Mouse (Mus musculus): ENCODE results near the gene Sema4d.
A peak's percentile ranks its signal among the peaks of the same experiment; 100 is the strongest.

Gene Sema4d

GRCm38 (mm10) chr13:51777738-51778274 is 15.7 kb downstream of the Sema4d start:
- DNase-seq: no peak

- DNase-seq: peak; percentile 89 to 92
Observed at GRCm38 (mm10) chr13:51777048-51777737, 16.4 kb downstream of the Sema4d start.

- no peak for DNase-seq
Observed at GRCm38 (mm10) chr13:51776160-51776737, 17.3 kb downstream of the Sema4d start.

DNA sequence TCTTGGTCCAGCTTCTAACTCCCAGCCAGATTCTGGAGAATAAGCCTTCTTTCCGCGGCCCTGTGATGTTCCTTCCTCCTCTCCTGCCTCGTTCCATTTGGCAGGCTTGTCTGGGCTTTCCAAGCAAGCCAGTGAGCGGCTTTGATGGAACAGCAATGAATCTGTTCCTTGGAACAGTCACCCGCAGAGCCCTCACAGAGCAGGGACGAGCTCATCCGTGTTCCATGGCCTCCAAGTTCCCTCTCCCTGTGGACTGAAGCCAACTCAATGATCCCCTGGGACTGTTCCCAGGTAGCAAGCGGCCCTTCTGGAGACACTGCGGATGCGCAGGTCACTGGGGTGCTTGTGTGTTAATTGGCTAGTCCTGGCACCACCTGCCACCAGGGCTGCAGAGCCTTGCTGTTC is 21.7 kb downstream of the Sema4d start:
- DNase-seq: peak; percentile 75 to 77

DNA sequence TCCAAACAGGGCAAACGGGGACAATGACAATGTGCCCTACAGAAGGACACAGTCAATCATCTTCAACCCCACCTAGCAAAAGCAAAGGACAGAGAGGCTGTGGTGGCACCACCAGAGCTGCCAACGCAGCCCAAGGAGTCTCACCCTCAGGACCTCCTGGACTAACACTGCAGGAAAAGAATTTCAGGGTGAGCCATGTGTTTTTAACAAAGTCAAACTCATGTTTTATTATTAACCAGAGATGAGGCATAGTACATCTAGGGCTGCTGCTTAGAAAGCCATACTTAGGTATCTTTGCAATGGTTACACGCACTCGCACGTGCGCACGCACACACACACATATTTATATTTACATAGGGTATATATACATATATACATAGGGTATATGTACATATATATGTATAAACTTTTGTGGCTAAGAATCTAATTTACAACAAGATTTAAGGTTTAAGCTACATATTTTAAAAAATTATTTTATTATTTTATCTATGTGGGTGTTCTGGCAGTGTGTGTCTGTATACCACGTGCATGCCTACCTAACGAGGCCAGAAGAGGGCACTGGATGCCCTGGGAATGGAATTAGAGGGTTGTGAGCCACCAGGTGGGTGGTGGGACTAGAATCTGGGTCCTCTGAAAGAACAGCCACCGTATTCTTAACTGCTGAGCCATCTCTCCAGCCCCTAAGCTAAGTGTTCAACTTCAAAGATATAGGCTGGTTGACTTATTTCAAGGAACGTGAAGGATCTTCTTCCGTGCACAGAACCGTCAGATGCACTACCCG is 22.7 kb downstream of the Sema4d start:
- DNase-seq: no peak

GRCm38 (mm10) chr13:51767991-51768761 is 25.4 kb downstream of the Sema4d start:
- no peak for DNase-seq

GRCm38 (mm10) chr13:51767513-51767912 is 26.0 kb downstream of the Sema4d start:
- DNase-seq: no peak

- DNase-seq: no peak
Observed at GRCm38 (mm10) chr13:51766756-51767155, 26.8 kb downstream of the Sema4d start.

DNA sequence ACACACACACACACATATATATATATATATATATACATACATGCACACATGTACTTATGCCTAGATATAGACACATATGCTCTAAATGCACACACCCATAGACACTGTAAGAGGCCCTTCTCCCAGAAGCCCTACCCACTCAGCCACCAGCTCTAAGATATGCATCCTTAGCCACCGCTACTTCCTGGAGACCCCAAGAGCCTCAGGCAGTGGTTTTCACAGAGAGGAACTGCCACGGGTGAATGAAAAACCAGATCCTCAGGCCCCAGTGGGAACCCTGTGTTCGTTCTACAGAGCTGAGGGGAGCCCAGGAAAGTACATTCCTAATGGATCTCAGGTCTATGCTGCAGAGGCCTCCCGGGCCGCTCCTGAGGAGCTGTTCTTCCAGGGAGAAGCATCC is 28.2 kb downstream of the Sema4d start:
- no peak for DNase-seq

- peak in 1 of 2 experiments; percentile 45 for DNase-seq
Observed at GRCm38 (mm10) chr13:51763019-51763698, 30.4 kb downstream of the Sema4d start.

DNA sequence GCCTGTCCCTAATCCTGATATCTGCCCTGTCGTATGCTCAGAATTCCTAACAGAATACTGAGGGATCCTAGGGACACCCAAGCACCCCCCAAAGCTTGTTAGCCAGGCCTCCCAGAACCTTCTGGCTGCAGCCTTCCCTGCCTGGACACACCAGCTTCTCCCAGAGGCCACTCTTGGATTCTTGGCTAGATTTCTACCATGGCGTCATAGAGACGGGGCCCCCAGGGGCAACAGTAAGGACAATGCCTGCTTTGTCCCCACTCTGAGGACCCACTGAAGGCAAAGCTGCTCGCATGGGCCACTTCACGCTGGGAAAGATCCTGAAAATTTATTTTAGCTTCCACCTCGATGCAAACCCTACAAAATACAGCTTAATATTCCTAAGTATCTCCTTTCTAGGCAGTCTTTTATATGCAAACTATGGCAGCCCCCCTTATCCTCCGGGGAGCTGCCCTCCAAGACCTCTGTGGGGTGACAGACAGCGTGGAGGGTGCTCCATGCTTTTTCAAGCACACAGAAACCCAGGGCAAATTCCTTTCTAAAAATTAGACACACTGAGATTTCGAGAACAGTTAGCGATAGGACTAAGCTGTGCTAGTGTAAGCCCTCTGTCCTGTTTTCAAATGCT is 32.2 kb downstream of the Sema4d start:
- no peak for DNase-seq

- no peak for DNase-seq
Observed at GRCm38 (mm10) chr13:51759256-51759987, 34.1 kb downstream of the Sema4d start.

GRCm38 (mm10) chr13:51758428-51758827 is 35.1 kb downstream of the Sema4d start:
- no peak for DNase-seq

- DNase-seq: no peak
Observed at GRCm38 (mm10) chr13:51757099-51757498, 36.4 kb downstream of the Sema4d start.

DNA sequence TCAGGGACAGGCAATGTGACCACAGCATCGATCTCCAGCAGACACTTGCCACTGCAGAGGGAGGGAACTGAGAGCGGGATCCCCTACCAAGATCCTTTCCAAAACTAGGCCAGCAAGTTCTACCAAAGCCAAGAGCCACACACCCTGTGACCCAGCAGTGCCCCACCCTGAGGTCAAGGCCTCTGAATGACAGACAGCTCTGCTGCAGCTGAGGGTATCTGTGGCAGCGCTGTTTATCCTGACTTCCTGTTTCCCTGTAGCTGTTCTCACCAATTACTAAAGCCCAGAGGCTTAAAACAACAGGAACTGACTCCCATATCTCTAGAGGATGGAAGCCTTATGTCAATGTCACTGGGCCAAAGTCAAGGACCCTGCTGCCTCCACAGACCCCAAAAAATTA is 37.0 kb downstream of the Sema4d start:
- no peak for DNase-seq

GRCm38 (mm10) chr13:51756019-51756418 is 37.5 kb downstream of the Sema4d start:
- DNase-seq: no peak

DNA sequence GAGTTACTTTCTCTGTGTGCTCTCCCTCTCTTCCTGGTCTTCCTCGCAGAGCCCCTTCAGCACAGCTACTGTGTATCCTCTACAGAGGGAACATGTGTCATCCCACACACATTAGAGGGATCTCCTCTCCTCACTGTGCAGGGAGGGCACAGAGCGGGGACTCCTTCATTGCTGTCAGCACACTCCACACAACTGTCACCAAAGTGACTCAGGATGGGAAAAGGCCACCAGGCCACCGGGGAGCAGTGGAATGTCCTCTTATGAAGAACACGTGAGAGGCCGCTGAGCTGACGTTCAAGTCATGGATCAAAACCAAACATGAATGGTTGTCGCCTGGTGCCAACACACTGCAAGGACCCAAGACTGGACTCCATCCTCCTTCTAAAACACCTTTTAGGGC is 38.0 kb downstream of the Sema4d start:
- no peak for DNase-seq

GRCm38 (mm10) chr13:51754559-51755126 is 38.9 kb downstream of the Sema4d start:
- no peak for DNase-seq

- no peak for DNase-seq
Observed at GRCm38 (mm10) chr13:51753802-51754444, 39.6 kb downstream of the Sema4d start.

- no peak for DNase-seq
Observed at GRCm38 (mm10) chr13:51753168-51753465, 40.4 kb downstream of the Sema4d start.

Data from cerebellum, postnatal 25 days (tissue).